9 mouse cellular contexts compared by ENCODE assay signal in the genomic region with DNA sequence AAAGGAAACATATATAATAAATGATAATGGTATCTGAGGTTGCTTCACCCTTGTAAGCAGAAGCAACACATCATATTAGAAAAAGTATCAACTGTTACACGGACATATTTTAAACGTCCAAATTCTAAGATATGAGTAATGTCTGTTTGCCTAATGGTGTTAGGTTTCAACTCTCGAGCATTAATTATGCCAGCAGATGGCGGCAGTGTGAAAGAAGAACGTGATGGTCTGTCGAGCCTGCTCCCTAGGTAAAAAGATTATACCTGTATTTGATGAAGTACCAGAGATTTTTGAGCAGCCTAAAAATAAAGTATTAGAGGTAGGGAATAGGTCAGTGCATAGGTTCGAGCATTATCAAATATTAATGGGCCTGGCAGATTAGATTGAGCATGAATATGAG. TPM values are rescaled to one million over a fixed set of nuclear protein-coding genes. Genes with fewer than 3 reads are reported as not detected.
DNase-seq lines count a peak whose midpoint lies in the region; ATAC-seq and TF ChIP-seq lines count a peak whose summit lies in the region.
"Had no signal": no experiment of that assay in that cellular context is flagged by ENCODE, and none has a peak within 500 bp of the region (broad histone marks: within the 10 kb centered on the region; RNA-seq: fewer than 3 reads in every experiment).

No protein-coding gene starts in this region.

- no peak overlapping the region for H3K9ac ChIP-seq in heart, embryonic 11.5 days (ENCODE audit: low read depth, low read length)
- no peak overlapping the region for H3K9ac ChIP-seq in ES-E14 (ENCODE audit: insufficient read depth, low read depth, low read length, poor library complexity, severe bottlenecking)
- H3K9ac ChIP-seq: limb, embryonic 12.5 days had no signal

- no peak overlapping the region for H3K27ac ChIP-seq in heart, embryonic 11.5 days (ENCODE audit: low read depth, low read length)
- no peak overlapping the region for H3K27ac ChIP-seq in ES-E14 (ENCODE audit: insufficient read depth, low read depth, low read length, poor library complexity, severe bottlenecking)
- H3K27ac ChIP-seq: limb, embryonic 12.5 days had no signal

- H3K9me3 ChIP-seq in heart, embryonic 11.5 days (replicated peaks; ENCODE audit: control insufficient read depth, low read length), result no peaks in the 10 kb centered on the region
- no peaks in the 10 kb centered on the region for H3K9me3 ChIP-seq in ES-E14 (ENCODE audit: control insufficient read depth, insufficient read depth, low read depth, low read length)
- H3K9me3 ChIP-seq: limb, embryonic 12.5 days had no signal

- WGBS in heart, embryonic 11.5 days (ENCODE audit: insufficient replicate concordance), result 5% methylated on average over 7 of the region's 7 CpGs

- no peaks in the 10 kb centered on the region for H3K27me3 ChIP-seq in heart, embryonic 11.5 days (ENCODE audit: control insufficient read depth, insufficient read depth, low read length)
- H3K27me3 ChIP-seq: limb, embryonic 12.5 days had no signal

- H3K4me2 ChIP-seq in heart, embryonic 11.5 days, result no peak overlapping the region
- H3K4me2 ChIP-seq: limb, embryonic 12.5 days had no signal

- in situ Hi-C loops in ES-E14 (cut with MboI; ENCODE audit: low sequenced_read_pairs in 2 of 2, unreplicated experiment in 2 of 2), result loop anchor here in 1 of 2 experiments (5.0 kb wide), 1 partner anchor 78 kb away; no protein-coding TSS in a partner anchor

- H3K4me1 ChIP-seq in heart, embryonic 11.5 days (ENCODE audit: control insufficient read depth, insufficient read depth, low read length), result no peaks in the 10 kb centered on the region
- no peaks in the 10 kb centered on the region for H3K4me1 ChIP-seq in ES-E14 (ENCODE audit: control insufficient read depth in 2 of 2, insufficient read depth in 2 of 2, low read length in 2 of 2, poor library complexity in 1 of 2)
- H3K4me1 ChIP-seq: limb, embryonic 12.5 days had no signal

- peak; percentile 78 for DNase-seq in heart, adult 8-10 months (ENCODE audit: low spot score)
- DNase-seq in ES-E14 (ENCODE audit: low read depth, low spot score), result no peak
- DNase-seq in cerebellum, adult 8-10 months, result peak; percentile 56
- peak; percentile 53 for DNase-seq in gastrocnemius, postnatal 10 days
- peak; percentile 73 for DNase-seq in layer of hippocampus, adult 9-10 months (ENCODE audit: low spot score)
- peak; percentile 58 to 72 for DNase-seq in spleen, postnatal 36 days (ENCODE audit: low spot score in 2 of 2)

- no peak overlapping the region for H3K4me3 ChIP-seq in heart, embryonic 11.5 days (ENCODE audit: low read depth, low read length)
- no peak overlapping the region for H3K4me3 ChIP-seq in ES-E14 (ENCODE audit: insufficient read depth in 1 of 2, low read depth in 1 of 2, low read length in 2 of 2, poor library complexity in 1 of 2, severe bottlenecking in 1 of 2)
- H3K4me3 ChIP-seq: limb, embryonic 12.5 days had no signal

- H3K36me3 ChIP-seq in heart, embryonic 11.5 days (ENCODE audit: control insufficient read depth, insufficient read depth, low read length), result no peaks in the 10 kb centered on the region
- no peaks in the 10 kb centered on the region for H3K36me3 ChIP-seq in ES-E14 (ENCODE audit: control insufficient read depth, insufficient read depth, low read length, poor library complexity, severe bottlenecking)
- H3K36me3 ChIP-seq: limb, embryonic 12.5 days had no signal

- ATAC-seq in heart, embryonic 11.5 days (replicated peaks; ENCODE audit: insufficient number of reproducible peaks, low FRiP score, low TSS enrichment), result no peak
- peak; percentile 68; the same call in 1 of the 2 replicates for ATAC-seq in megakaryocyte-erythroid progenitor cell, adult 5-6 weeks (replicated peaks; ENCODE audit: low FRiP score, low TSS enrichment, poor library complexity, severe bottlenecking)

TF ChIP-seq in ES-E14, 5 proteins besides CTCF, POLR2A, EP300 and RAD21:
- TF ChIP-seq HCFC1 (IDR thresholded peaks at IDR 0.05; ENCODE audit: borderline replicate concordance, insufficient read depth, low read length), result no peak
- TF ChIP-seq ZC3H11A (IDR thresholded peaks at IDR 0.05; ENCODE audit: borderline replicate concordance, low read depth, low read length), result 0 out of 2 replicates have a peak, but pooled peaks have one; percentile 32
- TF ChIP-seq MAFK (IDR thresholded peaks at IDR 0.05; ENCODE audit: insufficient read depth, low read depth, low read length), result no peak

RNA-seq across cellular contexts. Expression of gene Btnl9, which starts 2.8 kb away (rescaled TPM):
- total RNA-seq in heart, adult 8-10 months (2022), result 10 to 100 TPM; 22.6 to 28.5 (median 23.8) TPM
- polyA plus RNA-seq in heart, embryonic 11.5 days (2014; fragmentation: Nextera tagmentation; extraction: Ambion mirVana), result 0.39 and 0.49 TPM in 2 replicates
- 0.09 and 0.48 TPM in 2 replicates for total RNA-seq in ES-E14 (2012; rRNA removed)
- 1 to 10 TPM; 5.9 to 7.7 TPM for total RNA-seq in gastrocnemius, postnatal 10 days (2021)
- 0.72 and 2.4 TPM in 2 replicates for total RNA-seq in megakaryocyte-erythroid progenitor cell, adult 5-6 weeks (2014; fragmentation: Nextera tagmentation)
- 1.8 and 5.6 TPM in 2 replicates for total RNA-seq in megakaryocyte-erythroid progenitor cell, adult 5-6 weeks (2017)

RNA-seq across cellular contexts. Expression of gene Zfp62, which starts 13.4 kb away (rescaled TPM):
- total RNA-seq in heart, adult 8-10 months (2022), result 10 to 100 TPM; 25.0 to 31.7 (median 27.1) TPM
- polyA plus RNA-seq in heart, embryonic 11.5 days (2014; fragmentation: Nextera tagmentation; extraction: Ambion mirVana), result 33.9 and 36.8 TPM in 2 replicates
- 25.2 and 28.7 TPM in 2 replicates for total RNA-seq in ES-E14 (2012; rRNA removed)
- 10 to 100 TPM; 20.8 to 27.5 TPM for total RNA-seq in gastrocnemius, postnatal 10 days (2021)
- total RNA-seq in megakaryocyte-erythroid progenitor cell, adult 5-6 weeks (2014; fragmentation: Nextera tagmentation), result 56.5 and 67.6 TPM in 2 replicates
- total RNA-seq in megakaryocyte-erythroid progenitor cell, adult 5-6 weeks (2017), result 102 and 160 TPM in 2 replicates

RNA-seq across cellular contexts. Expression of gene Olfr1394, which starts 35.6 kb away (rescaled TPM):
- total RNA-seq in heart, adult 8-10 months (2022), result not detected
- polyA plus RNA-seq in heart, embryonic 11.5 days (2014; fragmentation: Nextera tagmentation; extraction: Ambion mirVana), result not detected in 2 replicates
- not detected in 2 replicates for total RNA-seq in ES-E14 (2012; rRNA removed)
- total RNA-seq in gastrocnemius, postnatal 10 days (2021), result not detected
- not detected in 2 replicates for total RNA-seq in megakaryocyte-erythroid progenitor cell, adult 5-6 weeks (2014; fragmentation: Nextera tagmentation)
- total RNA-seq in megakaryocyte-erythroid progenitor cell, adult 5-6 weeks (2017), result not detected in 2 replicates
- polyA plus RNA-seq: limb, embryonic 12.5 days had no signal

RNA-seq across cellular contexts. Expression of gene Olfr1395, which starts 47.7 kb away (rescaled TPM):
- not detected for total RNA-seq in heart, adult 8-10 months (2022)
- not detected in 2 replicates for polyA plus RNA-seq in heart, embryonic 11.5 days (2014; fragmentation: Nextera tagmentation; extraction: Ambion mirVana)
- not detected in 2 replicates for total RNA-seq in ES-E14 (2012; rRNA removed)
- total RNA-seq in gastrocnemius, postnatal 10 days (2021), result not detected
- not detected in 2 replicates for total RNA-seq in megakaryocyte-erythroid progenitor cell, adult 5-6 weeks (2014; fragmentation: Nextera tagmentation)
- total RNA-seq in megakaryocyte-erythroid progenitor cell, adult 5-6 weeks (2017), result not detected in 2 replicates
- polyA plus RNA-seq: limb, embryonic 12.5 days had no signal

RNA-seq across cellular contexts. Expression of gene Mgat1, which starts 54.3 kb away (rescaled TPM):
- 10 to 100 TPM; 62.4 to 80.4 (median 68.8) TPM for total RNA-seq in heart, adult 8-10 months (2022)
- 32.9 and 39.1 TPM in 2 replicates for polyA plus RNA-seq in heart, embryonic 11.5 days (2014; fragmentation: Nextera tagmentation; extraction: Ambion mirVana)
- total RNA-seq in ES-E14 (2012; rRNA removed), result 43.1 and 54.2 TPM in 2 replicates
- 10 to 100 TPM; 42.7 to 60.3 TPM for total RNA-seq in gastrocnemius, postnatal 10 days (2021)
- total RNA-seq in megakaryocyte-erythroid progenitor cell, adult 5-6 weeks (2014; fragmentation: Nextera tagmentation), result 47.4 and 53.5 TPM in 2 replicates
- 28.1 and 34.2 TPM in 2 replicates for total RNA-seq in megakaryocyte-erythroid progenitor cell, adult 5-6 weeks (2017)
